Mouse (Mus musculus): Measurements from ENCODE around the gene Lrrc74b. TPM values are rescaled to one million over a fixed set of nuclear protein-coding genes. Genes with fewer than 3 reads are reported as not detected.

Lrrc74b gene
- polyA plus RNA-seq, 1 experiment from 2014 or later: 0.23 TPM

Other genes starting within 250 kb of the Lrrc74b start
- gene Serpind1, start 229.9 kb downstream of the Lrrc74b start, polyA plus RNA-seq (2015; fragmentation: Nextera tagmentation; extraction: Ambion mirVana): 1.9 and 3.2 TPM in 2 replicates
- 14.2 and 15.2 TPM in 2 replicates for gene Snap29, start 155.3 kb downstream of the Lrrc74b start, polyA plus RNA-seq (2015; fragmentation: Nextera tagmentation; extraction: Ambion mirVana)
- 30.9 and 39.7 TPM in 2 replicates for gene Pi4ka, start 154.9 kb downstream of the Lrrc74b start, polyA plus RNA-seq (2015; fragmentation: Nextera tagmentation; extraction: Ambion mirVana)
- 68.9 and 72.6 TPM in 2 replicates for gene Crkl, start 109.3 kb downstream of the Lrrc74b start, polyA plus RNA-seq (2015; fragmentation: Nextera tagmentation; extraction: Ambion mirVana)
- 1.8 and 2.1 TPM in 2 replicates for gene Aifm3, start 71.6 kb downstream of the Lrrc74b start, polyA plus RNA-seq (2015; fragmentation: Nextera tagmentation; extraction: Ambion mirVana)
- gene Lztr1, start 52.6 kb downstream of the Lrrc74b start, polyA plus RNA-seq (2015; fragmentation: Nextera tagmentation; extraction: Ambion mirVana): 83.3 and 96.0 TPM in 2 replicates
- gene Thap7, start 30.1 kb downstream of the Lrrc74b start, polyA plus RNA-seq (2015; fragmentation: Nextera tagmentation; extraction: Ambion mirVana): 51.9 and 55.2 TPM in 2 replicates
- 0.82 and 1.2 TPM in 2 replicates for gene P2rx6, start 638 bp upstream of the Lrrc74b start, polyA plus RNA-seq (2015; fragmentation: Nextera tagmentation; extraction: Ambion mirVana)
- 8.6 and 10.3 TPM in 2 replicates for gene Slc7a4, start 22.0 kb upstream of the Lrrc74b start, polyA plus RNA-seq (2015; fragmentation: Nextera tagmentation; extraction: Ambion mirVana)
- 38.8 and 42.6 TPM in 2 replicates for gene Smpd4, start 58.1 kb upstream of the Lrrc74b start, polyA plus RNA-seq (2015; fragmentation: Nextera tagmentation; extraction: Ambion mirVana)
- gene Ccdc74a, start 85.2 kb upstream of the Lrrc74b start, polyA plus RNA-seq (2015; fragmentation: Nextera tagmentation; extraction: Ambion mirVana): 6.8 and 7.8 TPM in 2 replicates
- gene Med15, start 171.6 kb upstream of the Lrrc74b start, polyA plus RNA-seq (2015; fragmentation: Nextera tagmentation; extraction: Ambion mirVana): 44.4 and 47.9 TPM in 2 replicates
- gene Klhl22, start 198.4 kb upstream of the Lrrc74b start, polyA plus RNA-seq (2015; fragmentation: Nextera tagmentation; extraction: Ambion mirVana): 65.1 and 71.4 TPM in 2 replicates
- gene Scarf2, start 236.0 kb upstream of the Lrrc74b start, polyA plus RNA-seq (2015; fragmentation: Nextera tagmentation; extraction: Ambion mirVana): 10.8 and 12.3 TPM in 2 replicates

All from kidney, embryonic 15.5 days (tissue).